Mouse (Mus musculus): ENCODE results near the gene Uri1.

Uri1 gene

GRCm38 (mm10) chr7:38023451-38023850 is at the start of gene Uri1:
Uri1 (minus strand) TSS chr7:38023551.
- DNase-seq, result no peak

- DNase-seq, result no peak
Observed at GRCm38 (mm10) chr7:38071065-38071464, 47.7 kb upstream of the Uri1 start.

GRCm38 (mm10) chr7:38070663-38071062 is 47.3 kb upstream of the Uri1 start:
- DNase-seq, result no peak

- no peak for DNase-seq
Observed at GRCm38 (mm10) chr7:38064431-38064830, 41.1 kb upstream of the Uri1 start.

- peak; percentile 94 for DNase-seq
Observed at GRCm38 (mm10) chr7:38061060-38061970, 38.0 kb upstream of the Uri1 start.

- no peak for DNase-seq
Observed at GRCm38 (mm10) chr7:38059636-38060330, 36.4 kb upstream of the Uri1 start.

GRCm38 (mm10) chr7:38059096-38059495 is 35.7 kb upstream of the Uri1 start:
- no peak for DNase-seq

- no peak for DNase-seq
Observed at GRCm38 (mm10) chr7:38055996-38056395, 32.6 kb upstream of the Uri1 start.

- no peak for DNase-seq
Observed at GRCm38 (mm10) chr7:38054246-38054645, 30.9 kb upstream of the Uri1 start.

GRCm38 (mm10) chr7:38047229-38047628 is 23.9 kb upstream of the Uri1 start:
- no peak for DNase-seq

GRCm38 (mm10) chr7:38041244-38041643 is 17.9 kb upstream of the Uri1 start:
- DNase-seq, result no peak

GRCm38 (mm10) chr7:38037586-38037985 is 14.2 kb upstream of the Uri1 start:
- no peak for DNase-seq

GRCm38 (mm10) chr7:38031183-38031582 is 7.8 kb upstream of the Uri1 start:
- DNase-seq, result no peak

- no peak for DNase-seq
Observed at GRCm38 (mm10) chr7:38030606-38031005, 7.3 kb upstream of the Uri1 start.

GRCm38 (mm10) chr7:38029986-38030385 is 6.6 kb upstream of the Uri1 start:
- no peak for DNase-seq

- DNase-seq, result no peak
Observed at GRCm38 (mm10) chr7:38029083-38029482, 5.7 kb upstream of the Uri1 start.

- DNase-seq, result no peak
Observed at GRCm38 (mm10) chr7:38027940-38028600, 4.7 kb upstream of the Uri1 start.

- DNase-seq, result no peak
Observed at GRCm38 (mm10) chr7:38024839-38025238, 1.5 kb upstream of the Uri1 start.

GRCm38 (mm10) chr7:38019770-38020169 is 3.6 kb downstream of the Uri1 start:
- DNase-seq, result no peak

GRCm38 (mm10) chr7:38019369-38019749 is 4.0 kb downstream of the Uri1 start:
- peak; percentile 97 for DNase-seq

- DNase-seq, result peak; percentile 80
Observed at GRCm38 (mm10) chr7:38018416-38019368, 4.7 kb downstream of the Uri1 start.

- DNase-seq, result no peak
Observed at GRCm38 (mm10) chr7:38015356-38015755, 8.0 kb downstream of the Uri1 start.
